Mouse (Mus musculus) bone marrow macrophage, adult 2 months (primary cell): ENCODE data around the gene Got2.

Experiments used
- CTCF ChIP-seq: IDR thresholded peaks from 2 replicates; pipeline ENCODE4 v1.5.1; 2012; ENCODE audit warnings: low read depth, mild to moderate bottlenecking, low read length, moderate library complexity
- POLR2A ChIP-seq: IDR thresholded peaks from 2 replicates; pipeline ENCODE4 v1.6.1; 2012; ENCODE audit warnings: mild to moderate bottlenecking, low read depth, low read length, borderline replicate concordance

DNA sequence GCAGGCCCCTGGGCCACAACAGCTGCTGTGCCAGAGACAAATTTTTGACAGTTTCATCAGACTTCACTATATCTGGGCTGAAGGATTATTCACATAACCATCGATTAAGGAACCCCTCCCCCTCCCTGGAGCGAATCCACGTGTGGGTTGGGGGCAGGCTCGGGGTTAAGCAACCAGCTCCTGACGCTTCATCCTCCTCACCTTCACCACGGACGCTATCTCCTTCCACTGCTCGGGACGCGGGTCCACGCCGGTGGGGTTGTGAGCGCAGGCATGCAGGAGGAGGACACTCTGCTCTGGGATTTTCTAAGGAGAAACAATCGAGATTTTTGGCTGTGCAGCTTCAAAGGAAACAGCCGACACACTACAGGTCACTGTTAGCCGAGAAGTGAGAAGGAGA, 16.7 kb downstream of the Got2 start:
- TF ChIP-seq CTCF, result no peak
- TF ChIP-seq POLR2A, result no peak
